Mouse (Mus musculus) cerebellum, postnatal 4 days (tissue): ENCODE data around the gene Upp2.
A peak's percentile ranks its signal among the peaks of the same experiment; 100 is the strongest.

Source experiments
- DNase-seq, 2 experiments: peaks; one replicate each; pipeline ENCODE4 v3.0.0; 2022; ENCODE audit warnings: low spot score in 2 of 2, mixed read lengths in 1 of 2

Gene Upp2

DNA sequence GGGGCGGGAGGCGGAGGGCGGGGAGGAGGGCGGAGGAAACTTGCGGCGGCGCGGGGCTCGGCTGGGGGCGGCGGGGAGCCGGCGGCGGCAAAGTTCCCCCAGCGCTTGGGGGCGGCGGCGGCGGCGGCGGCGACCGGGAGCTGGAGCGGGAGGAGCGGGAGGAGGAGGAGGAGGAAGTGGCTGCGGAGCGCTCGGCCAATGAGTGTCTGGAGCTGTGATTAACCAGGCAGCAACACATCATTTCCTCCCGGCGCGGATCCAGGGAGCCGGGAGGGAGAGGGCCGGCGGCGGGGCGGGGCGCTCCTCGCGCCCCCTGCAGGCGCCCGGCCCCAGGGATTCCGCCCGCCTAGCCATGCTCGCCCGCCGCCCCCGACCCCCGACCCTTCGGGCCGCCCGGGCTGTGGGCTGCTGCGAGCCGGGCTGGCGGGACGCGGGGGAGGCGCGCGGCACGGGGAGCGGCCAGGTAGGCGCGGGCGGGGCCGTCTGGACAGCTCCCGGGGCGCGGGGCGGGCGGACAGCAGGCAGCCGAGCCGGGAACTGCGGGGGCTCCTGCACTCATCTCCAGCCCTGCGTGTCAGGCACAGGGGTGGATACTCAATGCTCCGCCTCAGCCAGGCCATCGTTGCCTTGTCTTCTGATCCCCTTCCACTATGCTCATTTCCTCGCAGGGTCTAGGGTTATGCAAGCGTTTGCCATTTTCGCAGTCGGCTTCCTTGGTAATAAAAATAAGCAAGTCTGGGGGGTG, at the start of gene Upp2, which contains the start of gene Acvr1:
Gene Upp2 (plus strand): TSS at position 233 of the 745 bp plus-strand sequence.
Gene Acvr1 (minus strand): TSS at position 92 of the 745 bp plus-strand sequence.
- peak; percentile 70 to 83 for DNase-seq

DNA sequence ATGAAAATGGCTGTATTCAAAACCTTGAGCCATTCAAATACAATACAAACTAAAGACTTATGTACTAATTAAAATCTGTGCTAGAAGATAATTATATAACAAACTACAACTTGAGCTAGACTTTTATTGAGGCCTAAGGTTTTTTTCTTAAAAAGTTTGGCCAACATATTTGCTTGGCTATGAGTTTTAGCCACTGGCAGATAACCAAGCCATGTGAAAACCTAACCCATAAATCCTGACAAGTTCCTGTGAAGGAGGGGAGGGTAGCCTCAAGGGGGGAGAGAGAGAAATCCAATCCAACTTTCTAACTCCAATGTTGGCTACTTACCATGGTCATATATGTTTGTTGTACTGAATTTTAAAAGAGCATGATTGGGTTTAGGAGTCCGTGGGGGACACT, 48.6 kb upstream of the Upp2 start:
- no peak for DNase-seq

DNA sequence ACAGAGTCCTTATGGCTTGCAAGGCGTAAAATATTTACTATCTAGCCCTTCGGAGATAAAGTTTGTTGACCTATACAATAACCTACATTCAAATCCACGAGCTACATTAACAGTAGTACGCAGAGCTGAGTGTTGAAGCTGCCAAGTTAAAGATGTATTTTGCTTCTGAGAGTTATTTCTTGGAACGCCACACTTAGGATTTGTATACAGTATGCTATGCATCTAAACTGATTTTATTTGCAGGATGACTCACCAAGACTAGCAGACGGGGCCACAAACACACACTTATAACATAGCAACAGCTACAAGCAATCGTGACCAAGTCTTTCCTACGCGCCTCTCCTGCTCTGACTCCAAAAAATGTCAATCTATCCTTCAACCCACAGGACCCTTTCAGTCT, 46.4 kb upstream of the Upp2 start:
- DNase-seq: no peak

DNA sequence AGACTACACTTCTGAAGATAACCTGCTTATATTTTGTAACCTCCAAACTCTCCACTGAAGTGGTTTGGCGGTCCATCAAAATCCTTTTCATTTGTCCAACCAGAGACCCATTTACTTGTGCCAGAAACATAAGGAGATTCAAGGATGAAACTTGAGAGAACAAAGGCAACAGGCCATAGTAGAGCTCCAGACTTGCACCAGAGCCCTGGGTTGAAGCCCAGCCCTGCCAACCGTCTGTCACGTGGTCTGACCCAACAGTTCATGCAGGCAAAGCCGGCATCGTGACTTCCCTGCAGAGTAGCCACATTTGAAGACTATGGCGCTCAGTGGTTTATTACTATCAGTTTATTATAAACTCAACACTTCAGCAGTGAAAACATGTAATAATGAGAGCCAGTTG, 45.5 kb upstream of the Upp2 start:
- DNase-seq: no peak

DNA sequence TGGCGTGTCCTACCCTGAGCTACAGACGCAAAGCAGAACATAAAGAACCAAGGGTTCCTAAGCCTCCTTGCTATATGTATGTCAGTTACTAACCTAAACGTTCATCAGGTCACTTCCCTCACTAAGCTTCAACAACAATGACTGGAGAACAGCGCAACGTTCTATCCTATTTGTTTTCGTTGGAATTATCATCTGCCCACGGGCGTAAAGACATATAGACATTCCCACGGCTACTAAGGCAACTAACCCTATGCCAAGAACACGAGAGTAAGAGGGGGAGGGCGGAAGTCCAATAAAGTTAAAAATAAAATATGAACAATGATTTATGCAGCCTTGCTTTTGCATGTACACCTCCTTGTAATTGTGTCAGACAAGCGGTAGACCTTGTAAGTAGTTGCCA, 44.0 kb upstream of the Upp2 start:
- DNase-seq: no peak

DNA sequence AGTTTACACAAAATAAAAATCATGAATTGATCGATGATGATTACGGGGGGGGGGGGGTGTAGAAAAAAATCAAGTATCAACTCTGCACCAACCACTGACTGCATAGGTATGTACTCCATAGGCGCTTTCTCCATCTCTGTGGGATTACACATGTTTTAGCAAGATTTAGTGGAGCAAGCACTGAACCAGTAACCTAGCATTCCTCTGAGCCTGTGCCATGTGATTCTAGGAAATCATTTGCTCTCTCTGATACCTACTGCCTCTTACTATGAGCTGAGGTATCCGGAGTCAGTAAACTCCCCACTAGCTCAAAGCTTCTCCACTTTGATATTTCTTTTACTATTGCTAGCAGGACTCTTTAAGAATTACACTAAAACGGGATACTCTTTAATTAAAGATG, 43.2 kb upstream of the Upp2 start:
- DNase-seq: no peak

DNA sequence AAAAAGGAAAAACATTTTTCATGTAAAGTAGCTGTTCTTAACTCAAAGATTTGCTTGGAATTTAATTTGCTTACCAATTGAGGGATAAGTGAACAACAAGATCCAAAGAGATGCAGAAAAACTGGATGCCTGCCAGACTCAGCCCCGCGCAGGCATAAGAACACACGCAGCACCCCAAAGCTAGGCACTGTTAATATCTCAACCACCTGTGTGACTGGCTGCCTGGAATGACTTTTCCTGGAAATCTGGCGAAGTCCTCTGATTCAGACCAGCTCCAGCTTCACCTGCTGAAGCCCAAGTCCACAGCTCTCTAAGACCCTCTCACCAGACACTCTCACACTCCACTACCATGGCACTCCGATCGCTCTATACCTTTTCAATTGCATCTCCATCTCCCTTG, 42.7 kb upstream of the Upp2 start:
- DNase-seq: no peak

DNA sequence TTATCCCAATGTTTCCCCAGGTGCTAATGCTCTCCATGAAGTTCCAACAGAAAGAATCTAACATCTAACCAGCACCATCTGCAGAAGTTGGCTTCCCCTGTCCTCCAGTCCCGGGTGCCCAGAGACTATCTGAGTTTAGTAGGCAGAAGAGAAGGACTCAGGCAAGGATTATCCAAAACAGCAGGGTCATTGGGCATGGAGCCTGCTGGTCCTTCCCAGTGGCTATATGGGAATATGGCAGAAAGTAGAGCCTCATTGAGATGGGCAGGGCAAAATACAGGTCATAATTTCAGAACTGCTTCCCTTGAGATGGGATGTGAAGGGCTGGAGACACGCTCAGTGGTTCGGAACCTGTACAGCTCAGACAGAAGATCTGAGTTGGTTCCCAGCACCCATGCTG, 39.3 kb upstream of the Upp2 start:
- no peak for DNase-seq

DNA sequence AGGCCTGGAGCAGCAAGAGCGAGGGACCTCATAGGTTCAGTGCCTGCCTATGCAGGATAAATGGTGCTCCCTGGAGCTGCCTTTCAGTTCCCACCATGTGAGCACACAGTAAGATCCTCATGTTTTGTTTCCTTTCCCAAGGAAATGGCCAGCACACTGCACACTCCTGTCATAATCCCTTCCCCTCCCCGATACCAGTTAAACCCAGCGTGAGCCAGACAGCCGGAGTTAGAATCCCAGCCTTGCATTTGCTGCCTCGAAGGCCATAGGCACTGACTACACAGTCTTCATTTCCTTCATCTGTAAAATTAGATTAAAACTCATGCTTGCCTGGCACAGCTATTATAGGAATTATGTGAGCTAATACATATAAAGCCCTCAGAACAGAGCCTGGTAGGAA, 37.7 kb upstream of the Upp2 start:
- DNase-seq: no peak

DNA sequence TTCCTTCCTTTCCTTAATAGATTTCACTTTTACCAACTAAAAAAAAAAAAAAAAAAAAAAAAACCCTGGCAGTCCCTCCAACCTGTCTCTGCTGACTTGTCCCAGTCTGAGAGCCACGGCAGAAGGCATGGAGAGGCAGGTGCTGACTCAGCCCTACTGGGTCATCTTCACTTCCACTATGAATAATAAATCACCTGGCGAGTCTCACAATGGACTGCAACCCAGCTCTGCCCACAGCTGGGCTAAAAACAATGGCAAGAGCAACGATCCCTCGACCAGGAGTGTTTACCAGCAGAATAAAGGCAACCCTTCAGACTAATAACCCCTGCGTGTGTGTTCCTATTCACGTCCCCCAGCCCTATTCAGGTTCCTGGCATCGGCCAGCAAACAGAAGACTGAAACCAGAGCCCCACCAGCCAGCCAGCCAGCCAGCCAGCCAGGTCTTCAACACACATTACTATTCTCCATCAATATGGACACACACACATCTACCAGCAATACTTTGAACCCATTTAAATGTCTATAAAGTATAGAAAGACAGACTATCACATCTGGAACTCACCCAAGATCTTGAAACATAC, 37.1 kb upstream of the Upp2 start:
- DNase-seq: no peak

DNA sequence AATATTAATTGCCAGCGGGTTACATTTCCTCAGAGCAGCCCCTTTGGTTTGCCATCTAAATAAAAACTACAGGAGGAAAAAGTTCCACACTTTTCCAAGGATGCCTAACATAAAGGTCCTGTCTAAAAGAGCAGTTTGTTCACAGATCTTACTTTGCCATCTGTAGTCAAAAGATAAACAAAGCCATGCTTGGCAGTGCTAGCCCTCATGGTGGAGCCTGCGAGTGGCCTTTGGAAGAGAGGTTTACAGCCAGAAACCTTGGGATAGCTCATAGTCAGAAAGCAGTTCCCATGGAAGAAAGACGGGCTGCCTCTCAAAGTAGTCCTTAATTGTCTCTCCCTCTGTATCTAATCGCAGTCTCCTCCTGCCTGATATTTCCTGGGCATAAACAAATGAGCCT, 36.6 kb upstream of the Upp2 start:
- DNase-seq: no peak

DNA sequence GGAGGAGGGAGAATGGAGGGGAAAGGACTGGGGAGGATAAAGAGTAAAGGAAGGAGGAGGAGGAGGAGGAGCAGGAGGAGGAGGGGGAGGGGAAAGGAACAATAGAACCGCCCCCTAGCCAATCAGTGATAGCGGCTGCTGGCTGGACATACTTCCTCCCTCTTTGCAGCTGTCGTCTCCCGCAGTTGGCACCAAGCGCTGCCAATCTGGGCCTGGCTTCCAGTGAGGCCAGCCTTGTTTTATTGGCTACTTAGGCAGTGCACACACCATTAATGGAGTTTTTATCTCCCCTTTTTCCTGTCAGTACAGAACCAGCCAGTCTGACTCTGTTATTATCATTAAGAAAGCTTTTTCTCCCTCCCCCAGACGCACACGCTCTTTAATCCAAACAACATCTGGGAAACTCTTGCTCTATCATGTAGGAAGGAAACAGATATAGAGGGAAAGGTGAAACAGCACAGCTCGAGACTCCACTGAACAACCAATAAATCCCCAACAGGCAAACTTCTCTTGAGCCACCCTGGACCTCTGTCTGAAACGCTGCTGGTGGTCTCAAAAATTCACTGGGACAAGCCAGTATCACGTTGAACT, 34.7 kb upstream of the Upp2 start:
- peak; percentile 36 to 69 for DNase-seq

DNA sequence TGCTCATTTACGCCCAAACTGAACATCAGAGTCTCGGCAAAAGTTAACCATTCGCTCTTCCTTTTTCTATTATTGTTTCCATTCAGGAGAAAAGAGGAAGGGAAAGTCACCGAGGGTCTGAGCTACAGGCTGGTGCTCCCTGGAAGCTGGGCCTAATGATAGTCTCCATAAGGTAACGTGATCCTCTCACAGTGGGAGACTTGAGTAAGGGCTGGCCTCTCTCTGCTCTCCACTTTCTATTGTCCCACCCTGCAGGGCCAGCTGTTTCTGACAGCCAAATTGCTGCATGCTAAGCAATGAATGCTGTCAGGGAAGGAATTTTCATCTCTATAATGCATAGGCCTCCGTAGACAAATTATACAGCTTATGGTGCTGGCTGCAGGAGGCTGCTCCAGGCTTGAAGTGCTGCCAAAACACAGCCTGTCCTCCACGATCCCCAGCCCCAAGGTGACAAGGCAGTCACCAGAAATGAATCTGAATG, 33.5 kb upstream of the Upp2 start:
- DNase-seq: no peak

DNA sequence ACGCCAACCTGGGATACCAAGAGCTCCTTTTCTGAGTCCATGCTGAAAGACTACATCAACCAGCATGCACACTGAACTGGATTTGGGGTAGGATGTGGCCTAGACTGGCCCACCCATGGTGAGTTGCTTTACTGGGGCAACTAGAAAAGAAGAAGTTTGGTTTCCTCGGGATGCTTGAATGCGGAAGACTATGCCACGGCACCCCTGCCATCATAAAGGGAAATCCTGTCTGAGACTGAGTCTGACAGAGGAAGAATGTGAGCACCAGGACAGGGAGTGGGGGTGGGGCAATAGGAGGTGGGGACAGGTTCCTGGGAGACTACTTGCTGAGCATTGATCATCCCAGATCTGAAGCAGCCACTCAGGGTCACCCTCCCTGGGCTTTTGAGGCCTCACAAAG, 32.7 kb upstream of the Upp2 start:
- no peak for DNase-seq

DNA sequence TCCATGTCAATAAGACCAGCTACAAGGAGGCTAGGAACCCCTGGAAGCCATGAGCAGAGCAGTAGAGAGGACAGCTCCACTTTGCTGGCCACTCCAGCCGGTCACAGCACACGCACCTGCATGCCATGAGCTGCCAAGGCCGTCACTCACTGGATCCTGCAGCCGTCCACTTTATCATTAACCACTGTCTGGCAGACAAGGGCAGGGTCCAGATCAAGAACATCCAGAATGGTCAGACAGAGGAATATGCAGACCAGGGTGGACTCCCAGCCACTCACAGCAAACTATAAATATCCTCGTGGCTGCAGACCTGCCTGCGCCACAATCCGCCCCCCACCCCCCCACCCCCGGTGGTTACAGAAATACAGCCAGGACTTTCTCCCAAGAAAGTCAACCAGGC, 31.9 kb upstream of the Upp2 start:
- no peak for DNase-seq

DNA sequence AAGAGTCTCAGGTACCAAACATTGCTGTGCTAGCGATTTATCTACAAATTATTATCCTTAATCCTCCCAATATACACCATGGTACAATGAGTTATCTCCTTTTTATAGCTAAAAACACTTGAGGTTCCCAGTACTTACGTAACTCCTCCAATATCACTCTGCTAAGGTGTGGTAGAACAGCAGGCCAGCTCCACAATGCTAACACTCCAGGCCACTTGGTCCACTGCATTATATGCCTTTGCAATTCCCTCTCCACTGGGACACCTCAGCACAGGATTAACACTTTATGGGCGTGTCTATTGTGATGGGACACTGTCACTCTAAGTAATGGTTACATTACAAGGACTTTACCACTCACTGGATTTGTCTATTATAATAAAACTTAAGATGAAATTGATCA, 30.3 kb upstream of the Upp2 start:
- DNase-seq: no peak

DNA sequence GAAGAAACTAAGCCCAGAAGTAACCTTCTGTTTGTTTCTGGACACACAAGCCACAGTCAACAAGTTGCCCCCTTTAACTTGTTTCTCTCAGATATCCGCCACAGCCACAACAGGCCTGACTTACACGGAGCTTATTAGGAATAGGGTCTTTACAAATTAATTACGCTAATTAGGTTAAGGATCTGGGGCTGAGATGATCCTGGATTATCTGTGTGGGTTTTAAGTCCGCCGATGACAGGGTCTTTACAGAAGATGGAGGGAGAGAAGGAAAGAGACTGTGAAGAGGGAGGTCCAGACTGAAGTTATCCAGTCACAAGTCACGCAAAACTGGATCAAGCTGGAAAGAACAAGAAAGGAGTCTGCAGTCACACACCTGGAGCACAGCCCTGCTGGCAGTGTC, 28.9 kb upstream of the Upp2 start:
- DNase-seq: no peak

DNA sequence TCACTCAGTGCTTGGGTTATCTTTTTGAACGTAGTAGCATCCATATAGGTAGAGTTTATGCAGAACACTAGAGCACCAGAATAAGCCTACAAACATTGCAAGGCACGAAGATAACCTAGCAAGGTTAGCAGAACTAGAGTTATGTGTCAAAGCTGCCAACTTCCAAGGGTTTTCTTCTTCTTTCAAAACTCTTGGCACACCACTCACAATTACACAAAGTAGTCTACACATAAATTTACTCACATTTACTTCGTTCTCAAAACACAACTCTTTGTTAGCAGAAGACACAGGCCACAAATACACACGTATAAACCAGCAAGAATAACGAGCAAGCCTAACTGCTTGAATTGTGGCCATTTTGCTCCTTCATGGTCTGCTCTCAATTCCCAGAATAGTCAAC, 23.8 kb upstream of the Upp2 start:
- DNase-seq: no peak

DNA sequence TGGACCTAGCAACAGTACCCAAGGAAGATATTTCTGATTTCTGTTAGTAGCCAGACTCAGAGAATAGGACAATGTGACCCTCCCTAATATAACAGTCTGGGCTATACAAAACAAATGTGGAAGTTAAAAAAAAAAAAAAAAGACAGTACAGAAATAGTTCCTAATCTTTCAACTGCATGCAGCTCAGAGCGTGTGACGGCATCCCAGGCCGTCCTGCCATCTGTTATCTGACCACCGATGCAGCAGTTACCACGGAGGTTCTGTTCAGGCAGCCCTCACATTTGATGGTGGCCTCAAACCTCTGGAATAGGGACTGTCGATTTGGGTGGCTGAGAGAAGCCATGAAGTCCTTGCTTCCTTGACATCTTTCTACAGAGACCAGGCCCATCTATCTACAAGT, 22.7 kb upstream of the Upp2 start:
- no peak for DNase-seq

DNA sequence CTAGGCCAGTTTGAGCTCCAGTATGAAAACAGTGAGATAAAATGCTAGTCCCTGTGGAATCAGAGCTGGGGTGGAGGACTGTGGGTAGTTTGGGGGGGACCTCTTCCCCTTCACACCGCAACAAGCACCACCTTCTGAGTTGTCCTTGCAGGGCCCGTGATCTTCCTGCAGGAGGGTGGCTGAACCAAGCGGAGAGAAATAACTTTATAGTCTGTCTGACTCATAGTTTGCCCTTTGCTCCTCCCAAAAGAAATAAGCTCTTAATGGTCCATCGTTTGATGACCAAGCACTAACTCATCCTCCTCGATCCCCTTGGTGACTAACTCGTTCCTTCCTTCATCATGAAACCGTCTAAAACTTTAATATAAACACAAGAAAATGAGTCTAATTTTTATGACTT, 20.8 kb upstream of the Upp2 start:
- no peak for DNase-seq

DNA sequence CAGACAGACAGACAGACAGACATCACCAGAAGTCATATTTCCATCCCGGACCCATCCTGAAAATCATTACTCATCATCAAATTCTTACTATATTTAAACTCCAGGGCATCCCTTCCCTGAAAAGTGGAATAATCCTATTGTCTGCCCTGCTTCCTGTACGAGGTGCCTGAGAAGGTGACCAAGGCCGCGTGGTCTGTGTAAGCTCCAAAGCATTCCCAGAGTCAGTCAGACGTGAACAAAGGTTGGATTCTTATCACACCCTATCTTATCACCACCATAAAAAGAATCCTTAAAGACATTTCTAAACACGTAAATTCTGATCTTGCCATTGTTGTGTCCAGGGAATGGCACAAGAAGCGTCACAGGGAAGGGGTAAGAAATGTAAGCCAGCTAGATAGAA, 18.2 kb upstream of the Upp2 start:
- no peak for DNase-seq

DNA sequence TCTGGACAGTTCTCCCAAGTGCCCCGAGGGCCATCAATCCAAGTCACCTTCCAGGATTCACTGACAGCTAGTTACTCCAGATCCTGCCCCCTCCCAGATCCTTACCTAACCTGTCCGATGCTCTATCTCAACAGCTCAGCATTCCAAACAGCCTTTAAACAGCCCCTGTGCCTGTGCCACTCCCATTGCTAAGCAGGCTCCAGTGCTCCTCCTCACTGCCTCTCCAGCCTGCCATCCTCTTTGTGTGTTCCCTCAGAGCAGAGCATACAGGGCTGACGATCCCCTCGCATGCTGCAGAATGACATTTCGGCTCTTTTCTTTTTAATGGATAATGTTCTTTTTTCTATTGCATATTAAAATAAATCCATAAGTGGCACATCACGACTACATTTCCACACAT, 17.1 kb upstream of the Upp2 start:
- no peak for DNase-seq

DNA sequence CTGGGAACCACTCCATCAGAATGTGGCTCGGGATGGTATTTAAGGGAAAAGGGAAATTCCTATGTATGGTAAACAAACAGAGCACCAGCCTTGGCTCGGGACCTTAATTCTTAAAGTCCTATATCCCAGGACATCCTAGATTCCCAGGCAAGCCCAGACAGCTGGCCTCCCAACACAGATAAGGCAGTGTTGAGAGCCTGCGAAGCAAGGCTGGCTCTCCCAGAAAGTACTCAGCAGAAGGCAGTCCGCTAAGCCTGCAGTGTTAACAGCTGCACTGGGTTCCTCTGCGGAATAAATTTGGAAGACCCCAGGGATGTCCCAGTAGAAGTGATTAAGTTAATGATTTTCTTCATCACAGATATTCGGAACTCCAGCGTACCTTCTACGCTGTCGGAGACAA, 16.6 kb upstream of the Upp2 start:
- no peak for DNase-seq
